ENCODE assay signal across 22 mouse cellular contexts in genomic region chr11:66522376-66522775, GRCm38 (mm10). TPM values are rescaled to one million over a fixed set of nuclear protein-coding genes. Genes with fewer than 3 reads are reported as not detected.
DNase-seq lines count a peak whose midpoint lies in the region; ATAC-seq and TF ChIP-seq lines count a peak whose summit lies in the region.
"Had no signal": no experiment of that assay in that cellular context is flagged by ENCODE, and none has a peak within 500 bp of the region (broad histone marks: within the 10 kb centered on the region; RNA-seq: fewer than 3 reads in every experiment).

No protein-coding gene starts in this region.

- no peak for TF ChIP-seq CTCF in layer of hippocampus, adult 2 months (conservative IDR thresholded peaks at IDR 0.05)
- TF ChIP-seq CTCF in midbrain, postnatal 0 days (IDR thresholded peaks at IDR 0.05) = no peak

- DNase-seq in layer of hippocampus, adult 2 months (ENCODE audit: low spot score in 2 of 2) = peak in 1 of 2 experiments; percentile 57
- DNase-seq in layer of hippocampus, postnatal 25 days (ENCODE audit: extremely low spot score in 1 of 2, low spot score in 1 of 2) = no peak
- no peak for DNase-seq in midbrain, postnatal 0 days (ENCODE audit: low spot score)
- no peak for DNase-seq in gastrocnemius, postnatal 36 days
- no peak for DNase-seq in testis, postnatal 10 days (ENCODE audit: low spot score)
- DNase-seq: adrenal gland, adult 8-10 months; cerebellum, adult 11-12 months; cerebellum, postnatal 25 days; gastrocnemius, postnatal 14 days; heart, postnatal 10 days; kidney, postnatal 4 days; liver, postnatal 0 days; lung, postnatal 36 days; right cerebral cortex, postnatal 4 days; thymus, postnatal 4 days had no signal

- WGBS in forebrain, embryonic 16.5 days = 59% methylated on average over 4 of the region's 4 CpGs
- 78% methylated on average over 4 of the region's 4 CpGs for WGBS in forebrain, embryonic 12.5 days
- WGBS in hindbrain, embryonic 16.5 days = 77% methylated on average over 4 of the region's 4 CpGs
- 69% methylated on average over 4 of the region's 4 CpGs for WGBS in midbrain, postnatal 0 days

- intact Hi-C loops in gastrocnemius, postnatal 36 days (cut with DNase I) = no loop called here

- H3K36me3 ChIP-seq in forebrain, embryonic 16.5 days (ENCODE audit: control insufficient read depth, insufficient read depth) = no peaks in the 10 kb centered on the region
- H3K36me3 ChIP-seq in forebrain, embryonic 12.5 days (replicated peaks) = no peaks in the 10 kb centered on the region
- H3K36me3 ChIP-seq in hindbrain, embryonic 16.5 days (ENCODE audit: control insufficient read depth, insufficient read depth, low read length) = no peaks in the 10 kb centered on the region
- no peaks in the 10 kb centered on the region for H3K36me3 ChIP-seq in midbrain, postnatal 0 days (ENCODE audit: insufficient read depth, low read length)
- H3K36me3 ChIP-seq: heart, embryonic 10.5 days; limb, embryonic 15.5 days; neural tube, embryonic 12.5 days had no signal

- no peak overlapping the region for H3K4me3 ChIP-seq in forebrain, embryonic 16.5 days (replicated peaks; ENCODE audit: low read length)
- H3K4me3 ChIP-seq in forebrain, embryonic 12.5 days (replicated peaks) = no peak overlapping the region
- peak overlapping the region; percentile 70 for H3K4me3 ChIP-seq in layer of hippocampus, adult 2 months
- peak overlapping the region; percentile 10 for H3K4me3 ChIP-seq in hindbrain, embryonic 16.5 days (ENCODE audit: low read length)
- H3K4me3 ChIP-seq in midbrain, postnatal 0 days (ENCODE audit: low read depth, low read length) = no peak overlapping the region
- H3K4me3 ChIP-seq: heart, embryonic 10.5 days; limb, embryonic 15.5 days; neural tube, embryonic 12.5 days had no signal

- peaks cover 30% of the 10 kb centered on the region for H3K4me1 ChIP-seq in forebrain, embryonic 16.5 days (replicated peaks; ENCODE audit: control insufficient read depth, insufficient read depth, low read length)
- H3K4me1 ChIP-seq in forebrain, embryonic 12.5 days = peaks cover 17% of the 10 kb centered on the region
- peaks cover 12% of the 10 kb centered on the region; the same call in 1 of the 2 replicates for H3K4me1 ChIP-seq in hindbrain, embryonic 16.5 days (ENCODE audit: control insufficient read depth, insufficient read depth, low read depth, low read length)
- peaks cover 10% of the 10 kb centered on the region; the same call in 1 of the 2 replicates for H3K4me1 ChIP-seq in midbrain, postnatal 0 days (ENCODE audit: insufficient read depth, low read length)

- no peaks in the 10 kb centered on the region for H3K9me3 ChIP-seq in forebrain, embryonic 16.5 days (ENCODE audit: control insufficient read depth, low read length)
- H3K9me3 ChIP-seq in forebrain, embryonic 12.5 days = no peaks in the 10 kb centered on the region
- no peaks in the 10 kb centered on the region for H3K9me3 ChIP-seq in hindbrain, embryonic 16.5 days (ENCODE audit: control insufficient read depth, low read length)
- H3K9me3 ChIP-seq in midbrain, postnatal 0 days (ENCODE audit: low read length) = no peaks in the 10 kb centered on the region
- H3K9me3 ChIP-seq: heart, embryonic 10.5 days; limb, embryonic 15.5 days; neural tube, embryonic 12.5 days had no signal

- peaks cover 19% of the 10 kb centered on the region for H3K27me3 ChIP-seq in forebrain, embryonic 16.5 days (replicated peaks; ENCODE audit: control insufficient read depth, insufficient read depth, low read length)
- peaks cover 52% of the 10 kb centered on the region for H3K27me3 ChIP-seq in forebrain, embryonic 12.5 days
- peaks cover 10% of the 10 kb centered on the region for H3K27me3 ChIP-seq in hindbrain, embryonic 16.5 days (replicated peaks; ENCODE audit: control insufficient read depth, insufficient read depth, low read length)
- H3K27me3 ChIP-seq in midbrain, postnatal 0 days (ENCODE audit: insufficient read depth, low read length) = peaks cover 15% of the 10 kb centered on the region; the same call in 1 of the 2 replicates

- peak overlapping the region; percentile 9; the same call in 1 of the 2 replicates for H3K4me2 ChIP-seq in forebrain, embryonic 16.5 days (ENCODE audit: low read length)
- no peak overlapping the region for H3K4me2 ChIP-seq in forebrain, embryonic 12.5 days
- H3K4me2 ChIP-seq in hindbrain, embryonic 16.5 days (ENCODE audit: low read length) = peak overlapping the region; percentile 86
- H3K4me2 ChIP-seq in midbrain, postnatal 0 days (ENCODE audit: low read depth, low read length, poor library complexity, severe bottlenecking) = peak overlapping the region; percentile 82; the same call in 1 of the 2 replicates
- H3K4me2 ChIP-seq: limb, embryonic 15.5 days; neural tube, embryonic 12.5 days had no signal

- no peak overlapping the region for H3K27ac ChIP-seq in forebrain, embryonic 16.5 days (ENCODE audit: low read length)
- no peak overlapping the region for H3K27ac ChIP-seq in forebrain, embryonic 12.5 days
- peak overlapping the region; percentile 95 for H3K27ac ChIP-seq in layer of hippocampus, adult 2 months
- H3K27ac ChIP-seq in hindbrain, embryonic 16.5 days (ENCODE audit: low read depth, low read length) = no peak overlapping the region
- H3K27ac ChIP-seq in midbrain, postnatal 0 days (ENCODE audit: low read depth, low read length) = no peak overlapping the region
- H3K27ac ChIP-seq: heart, embryonic 10.5 days; limb, embryonic 15.5 days; neural tube, embryonic 12.5 days had no signal

- ATAC-seq in forebrain, embryonic 16.5 days = no peak
- ATAC-seq in forebrain, embryonic 12.5 days (ENCODE audit: low FRiP score) = no peak
- ATAC-seq in hindbrain, embryonic 16.5 days = no peak
- no peak for ATAC-seq in midbrain, postnatal 0 days (ENCODE audit: low FRiP score)
- ATAC-seq: liver, postnatal 0 days had no signal

- no peak overlapping the region for H3K9ac ChIP-seq in forebrain, embryonic 16.5 days (replicated peaks; ENCODE audit: low read depth, low read length)
- no peak overlapping the region for H3K9ac ChIP-seq in forebrain, embryonic 12.5 days
- no peak overlapping the region for H3K9ac ChIP-seq in hindbrain, embryonic 16.5 days (ENCODE audit: low read depth, low read length)
- no peak overlapping the region for H3K9ac ChIP-seq in midbrain, postnatal 0 days (replicated peaks; ENCODE audit: low read length, poor library complexity, severe bottlenecking)
- H3K9ac ChIP-seq: limb, embryonic 15.5 days; liver, postnatal 0 days; neural tube, embryonic 12.5 days had no signal

RNA-seq across cellular contexts. Expression of gene Shisa6, which starts 3.4 kb away (rescaled TPM):
- polyA plus RNA-seq in forebrain, embryonic 16.5 days (2015; fragmentation: Nextera tagmentation; extraction: Ambion mirVana) = 1.6 and 1.7 TPM in 2 replicates
- 0.66 and 0.92 TPM in 2 replicates for polyA plus RNA-seq in forebrain, embryonic 12.5 days (2016; fragmentation: Nextera tagmentation; extraction: Ambion mirVana)
- total RNA-seq in layer of hippocampus, adult 2 months (2021) = 100 to 1,000 TPM; 193 to 194 TPM
- 100 to 1,000 TPM; 132 to 180 TPM for total RNA-seq in layer of hippocampus, postnatal 25 days (2021)
- polyA plus RNA-seq in hindbrain, embryonic 16.5 days (2015; fragmentation: Nextera tagmentation; extraction: Ambion mirVana) = 2.7 and 4.3 TPM in 2 replicates
- 8.0 and 8.6 TPM in 2 replicates for total RNA-seq in midbrain, postnatal 0 days (2014; rRNA removed)
- polyA plus RNA-seq in midbrain, postnatal 0 days (2015; fragmentation: Nextera tagmentation; extraction: Ambion mirVana) = 2.1 and 2.5 TPM in 2 replicates
- under 1 TPM; 0.05 to 0.42 TPM for total RNA-seq in gastrocnemius, postnatal 36 days (2021)
- total RNA-seq: CH12.LX had no signal
- polyA plus RNA-seq: liver, postnatal 0 days had no signal

Comparison
In these comparisons a context has a peak if more than half of its experiments do, and no peak if none do; other contexts are left out.
1. H3K4me3 ChIP-seq: peak in layer of hippocampus, adult 2 months (single experiment) and hindbrain, embryonic 16.5 days (single experiment); none in forebrain, embryonic 16.5 days (single experiment), forebrain, embryonic 12.5 days (single experiment) and midbrain, postnatal 0 days (single experiment).
2. RNA of gene Shisa6, which starts 3.4 kb away (total RNA-seq): 193 to 194 TPM in layer of hippocampus, adult 2 months and 132 to 180 TPM in layer of hippocampus, postnatal 25 days; 8.0 to 8.6 TPM in midbrain, postnatal 0 days and 0.05 to 0.42 TPM in gastrocnemius, postnatal 36 days; every median in the first group is over 10 times any median in the second.